Mouse (Mus musculus): ENCODE measurements around the gene Gstm4. TPM values are rescaled to one million over a fixed set of nuclear protein-coding genes. Genes with fewer than 3 reads are reported as not detected.
"Not testable (repeated sequence)": the region's sequence is repeated elsewhere in the genome, so short reads cannot be mapped to it uniquely, and the experiment has no call there.

Gene Gstm4
- polyA plus RNA-seq, 1 experiment from 2014 or later: 15.2 TPM

GRCm38 (mm10) chr3:108028641-108029365 is 15.9 kb downstream of the Gstm4 start:
- Histone ChIP-seq H3K4me3 (no peak overlapping the region), H3K36me3 (no peaks in the 10 kb centered on the region), H3K4me1 (no peaks in the 10 kb centered on the region), H3K27me3 (replicated peaks) (peaks cover 4% of the 10 kb centered on the region), H3K4me2 (no peak overlapping the region), H3K9ac (no peak overlapping the region), H3K9me3 (no peaks in the 10 kb centered on the region), H3K27ac (replicated peaks) (no peak overlapping the region)
- WGBS: 80% methylated on average over 4 of the region's 4 CpGs
- no peak for ATAC-seq (ENCODE audit: extremely low read depth, insufficient number of reproducible peaks, low FRiP score, low TSS enrichment)

GRCm38 (mm10) chr3:108026597-108026996 is 18.1 kb downstream of the Gstm4 start:
- no peaks in the 10 kb centered on the region for H3K4me1 ChIP-seq
- H3K9me3 ChIP-seq: no peaks in the 10 kb centered on the region
- no peak for ATAC-seq (ENCODE audit: extremely low read depth, insufficient number of reproducible peaks, low FRiP score, low TSS enrichment)
- no peak overlapping the region for H3K9ac ChIP-seq
- H3K36me3 ChIP-seq: no peaks in the 10 kb centered on the region
- peaks cover 21% of the 10 kb centered on the region for H3K27me3 ChIP-seq (replicated peaks)
- H3K4me3 ChIP-seq: no peak overlapping the region
- no peak overlapping the region for H3K27ac ChIP-seq (replicated peaks)
- H3K4me2 ChIP-seq: no peak overlapping the region
- WGBS: 67% methylated on average over 1 of the region's 1 CpGs

GRCm38 (mm10) chr3:108026049-108026448 is 18.6 kb downstream of the Gstm4 start:
- H3K27me3 ChIP-seq (replicated peaks): peaks cover 21% of the 10 kb centered on the region
- ATAC-seq (ENCODE audit: extremely low read depth, insufficient number of reproducible peaks, low FRiP score, low TSS enrichment): no peak
- H3K4me2 ChIP-seq: no peak overlapping the region
- H3K27ac ChIP-seq (replicated peaks): no peak overlapping the region
- no peak overlapping the region for H3K4me3 ChIP-seq
- H3K9me3 ChIP-seq: no peaks in the 10 kb centered on the region
- WGBS: 51% methylated on average over 5 of the region's 5 CpGs
- H3K4me1 ChIP-seq: no peaks in the 10 kb centered on the region
- H3K9ac ChIP-seq: no peak overlapping the region
- H3K36me3 ChIP-seq: no peaks in the 10 kb centered on the region

GRCm38 (mm10) chr3:108025318-108025717 is 19.4 kb downstream of the Gstm4 start:
- no peak overlapping the region for H3K9ac ChIP-seq
- H3K27ac ChIP-seq (replicated peaks): no peak overlapping the region
- WGBS: 62% methylated on average over 4 of the region's 4 CpGs
- H3K27me3 ChIP-seq (replicated peaks): peaks cover 21% of the 10 kb centered on the region
- no peaks in the 10 kb centered on the region for H3K36me3 ChIP-seq
- H3K4me3 ChIP-seq: no peak overlapping the region
- no peaks in the 10 kb centered on the region for H3K9me3 ChIP-seq
- ATAC-seq (ENCODE audit: extremely low read depth, insufficient number of reproducible peaks, low FRiP score, low TSS enrichment): no peak
- H3K4me2 ChIP-seq: no peak overlapping the region
- H3K4me1 ChIP-seq: peaks cover 7% of the 10 kb centered on the region

DNA sequence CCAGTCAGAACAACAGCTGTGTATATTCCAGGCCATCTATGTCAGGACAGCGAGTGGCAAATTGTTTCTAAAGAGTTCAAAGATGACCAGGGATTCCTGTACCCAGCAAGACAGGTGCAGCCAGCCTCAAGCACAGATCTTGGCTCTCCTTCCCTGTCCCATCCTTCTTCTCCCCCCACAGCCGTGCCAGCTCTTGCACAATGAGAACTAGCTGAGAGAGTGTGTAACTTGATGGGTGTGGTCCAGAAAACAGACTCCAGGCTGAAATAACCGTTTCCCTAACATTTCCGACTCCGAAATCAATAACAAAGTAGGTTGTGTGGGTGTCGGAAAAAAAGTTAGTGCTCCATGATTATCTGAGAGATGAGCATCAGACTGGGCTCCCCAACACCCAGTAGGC is 22.0 kb downstream of the Gstm4 start:
- H3K36me3 ChIP-seq: no peaks in the 10 kb centered on the region
- H3K27me3 ChIP-seq (replicated peaks): peaks cover 18% of the 10 kb centered on the region
- H3K4me3 ChIP-seq: no peak overlapping the region
- no peak overlapping the region for H3K4me2 ChIP-seq
- 72% methylated on average over 6 of the region's 6 CpGs for WGBS
- peaks cover 28% of the 10 kb centered on the region for H3K4me1 ChIP-seq
- no peak overlapping the region for H3K27ac ChIP-seq (replicated peaks)
- no peaks in the 10 kb centered on the region for H3K9me3 ChIP-seq
- no peak overlapping the region for H3K9ac ChIP-seq
- ATAC-seq (ENCODE audit: extremely low read depth, insufficient number of reproducible peaks, low FRiP score, low TSS enrichment): no peak

GRCm38 (mm10) chr3:108020351-108021022 is 24.2 kb downstream of the Gstm4 start:
- H3K4me3 ChIP-seq; H3K27ac ChIP-seq (replicated peaks); H3K9ac ChIP-seq; H3K9me3 ChIP-seq; H3K36me3 ChIP-seq; ATAC-seq (ENCODE audit: extremely low read depth, insufficient number of reproducible peaks, low FRiP score, low TSS enrichment); H3K4me2 ChIP-seq: not testable (repeated sequence)
- Histone ChIP-seq H3K4me1 (peaks cover 37% of the 10 kb centered on the region), H3K27me3 (replicated peaks) (peaks cover 22% of the 10 kb centered on the region)
- WGBS: 35% methylated on average over 11 of the region's 11 CpGs

DNA sequence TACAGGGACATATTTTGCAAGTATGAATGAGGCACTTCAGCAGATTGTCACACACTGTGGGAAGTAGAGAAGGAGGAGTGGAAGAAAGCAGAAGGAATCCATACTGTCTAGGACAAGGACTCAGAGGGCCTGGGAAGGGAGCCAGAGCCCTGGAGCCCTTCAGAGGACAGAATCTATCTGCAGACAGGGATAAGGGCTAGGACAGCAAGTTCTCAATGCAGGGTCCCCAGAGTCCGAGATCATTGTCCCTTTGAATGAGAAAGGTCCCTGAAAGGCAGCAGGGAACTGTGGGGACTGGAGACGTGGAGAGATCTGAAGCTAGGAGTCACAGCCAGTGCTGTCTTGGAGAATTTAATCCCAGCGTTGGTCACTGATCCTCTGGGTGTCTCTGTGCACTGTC is 25.5 kb downstream of the Gstm4 start:
- H3K9ac ChIP-seq; H3K36me3 ChIP-seq; ATAC-seq (ENCODE audit: extremely low read depth, insufficient number of reproducible peaks, low FRiP score, low TSS enrichment); H3K4me3 ChIP-seq; H3K9me3 ChIP-seq; H3K4me2 ChIP-seq: not testable (repeated sequence)
- peaks cover 22% of the 10 kb centered on the region for H3K27me3 ChIP-seq (replicated peaks)
- WGBS: 38% methylated on average over 3 of the region's 3 CpGs
- H3K4me1 ChIP-seq: peaks cover 37% of the 10 kb centered on the region
- 0 out of 2 replicates have a peak overlapping the region, but pooled peaks have one; percentile 32 for H3K27ac ChIP-seq (replicated peaks)

DNA sequence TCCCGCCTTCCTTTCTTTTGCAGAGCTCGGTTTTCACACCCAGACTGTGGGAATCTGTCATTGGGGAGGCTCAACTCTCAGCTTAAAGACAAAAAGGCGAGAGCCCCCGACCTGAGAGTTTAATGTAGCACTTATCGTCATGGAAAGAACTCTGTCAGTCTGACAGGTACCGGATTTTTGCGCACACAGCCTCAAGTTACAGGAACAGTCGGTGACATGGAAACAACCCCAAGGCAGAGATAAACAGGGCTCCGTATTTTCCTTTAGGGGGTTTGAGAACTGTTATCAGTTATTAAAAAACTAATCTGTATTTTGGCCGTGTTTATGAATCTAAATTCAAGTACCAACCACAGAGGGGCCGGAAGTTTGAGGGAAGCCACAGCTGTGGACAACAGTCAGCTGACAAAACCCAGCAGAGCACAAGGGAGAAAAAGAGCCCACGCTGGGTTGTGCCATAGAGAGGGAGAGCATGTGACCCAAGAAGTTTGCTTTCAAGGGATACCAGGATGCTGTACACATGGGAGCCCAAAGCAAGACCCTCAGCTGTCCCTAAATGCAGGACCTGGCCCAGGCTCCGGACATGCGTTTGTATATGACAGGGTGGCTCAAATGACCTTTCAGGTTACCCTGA is 26.4 kb downstream of the Gstm4 start:
- H3K36me3 ChIP-seq: no peaks in the 10 kb centered on the region
- no peak for ATAC-seq (ENCODE audit: extremely low read depth, insufficient number of reproducible peaks, low FRiP score, low TSS enrichment)
- H3K4me1 ChIP-seq: peaks cover 39% of the 10 kb centered on the region
- peaks cover 18% of the 10 kb centered on the region for H3K27me3 ChIP-seq (replicated peaks)
- 20% methylated on average over 14 of the region's 14 CpGs for WGBS
- peak overlapping the region; percentile 52 for H3K4me3 ChIP-seq
- H3K9ac ChIP-seq: peak overlapping the region; percentile 78
- H3K4me2 ChIP-seq: peak overlapping the region; percentile 83
- peak overlapping the region; percentile 86 for H3K27ac ChIP-seq (replicated peaks)
- no peaks in the 10 kb centered on the region for H3K9me3 ChIP-seq

DNA sequence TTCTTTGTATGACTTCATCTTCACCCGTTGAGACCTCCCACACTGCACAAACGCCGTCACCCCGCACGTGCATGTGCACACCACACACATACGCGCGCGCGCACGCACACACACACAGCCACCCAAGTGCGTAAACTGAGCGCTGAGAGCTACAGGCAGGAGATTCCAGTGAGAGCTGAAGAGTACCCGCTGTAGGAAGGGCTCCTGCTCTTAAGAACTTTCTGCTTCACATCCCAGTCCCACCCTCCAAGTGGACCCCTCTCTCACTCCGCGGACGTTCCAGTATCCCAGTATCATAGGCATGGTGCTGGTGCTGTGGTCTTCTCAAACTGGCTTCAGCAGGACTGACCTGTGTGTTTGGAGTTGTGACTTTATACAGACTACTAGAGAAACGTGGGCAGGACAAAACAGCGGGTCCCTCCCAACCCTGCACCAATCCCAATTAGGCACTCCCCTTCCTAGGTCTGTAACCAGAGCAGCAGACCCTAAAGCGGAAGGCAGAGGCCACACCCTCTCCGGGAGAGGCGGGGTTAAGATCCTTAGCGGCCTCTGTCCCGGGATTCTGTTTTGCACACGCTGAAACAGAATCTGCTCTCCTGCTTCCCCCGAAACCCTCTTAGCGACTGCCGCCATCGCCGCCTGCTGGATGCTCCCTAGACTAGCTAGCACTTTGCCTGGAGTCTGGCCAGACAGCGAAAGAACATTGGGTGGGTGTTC is 27.1 kb downstream of the Gstm4 start, which contains the start of gene Gstm1:
Gene Gstm1 (minus strand): TSS at position 501 of the 717 bp plus-strand sequence.
- WGBS: under 1% methylated on average over 31 of the region's 31 CpGs
- peak; percentile 95 for ATAC-seq (ENCODE audit: extremely low read depth, insufficient number of reproducible peaks, low FRiP score, low TSS enrichment)
- Histone ChIP-seq H3K4me2 (peak within 1 kb of the TSS; percentile 83), H3K27ac (replicated peaks) (peak within 1 kb of the TSS; percentile 86), H3K4me1 (peaks cover 39% of the 10 kb centered on the region), H3K27me3 (replicated peaks) (peaks cover 13% of the 10 kb centered on the region), H3K36me3 (no peaks in the 10 kb centered on the region), H3K9me3 (no peaks in the 10 kb centered on the region), H3K4me3 (peak within 1 kb of the TSS; percentile 52), H3K9ac (peak within 1 kb of the TSS; percentile 78)

GRCm38 (mm10) chr3:108016468-108016867 is 28.2 kb downstream of the Gstm4 start:
- not testable (repeated sequence) for H3K9me3 ChIP-seq; H3K4me3 ChIP-seq; ATAC-seq (ENCODE audit: extremely low read depth, insufficient number of reproducible peaks, low FRiP score, low TSS enrichment); H3K27ac ChIP-seq (replicated peaks); H3K36me3 ChIP-seq; H3K27me3 ChIP-seq (replicated peaks)
- 0 out of 2 replicates have a peak overlapping the region, but pooled peaks have one; percentile 44 for H3K9ac ChIP-seq
- WGBS: 84% methylated on average over 5 of the region's 5 CpGs
- H3K4me2 ChIP-seq: peak overlapping the region; percentile 83; the same call in 1 of the 2 replicates
- H3K4me1 ChIP-seq: peaks cover 39% of the 10 kb centered on the region

GRCm38 (mm10) chr3:108014974-108015346 is 29.7 kb downstream of the Gstm4 start:
- no peak overlapping the region for H3K4me3 ChIP-seq
- no peaks in the 10 kb centered on the region for H3K9me3 ChIP-seq
- H3K27me3 ChIP-seq (replicated peaks): peaks cover 3% of the 10 kb centered on the region; the same call in 1 of the 2 replicates
- H3K9ac ChIP-seq: no peak overlapping the region
- H3K36me3 ChIP-seq: no peaks in the 10 kb centered on the region
- 77% methylated on average over 2 of the region's 2 CpGs for WGBS
- ATAC-seq (ENCODE audit: extremely low read depth, insufficient number of reproducible peaks, low FRiP score, low TSS enrichment): no peak
- no peak overlapping the region for H3K27ac ChIP-seq (replicated peaks)
- peaks cover 38% of the 10 kb centered on the region for H3K4me1 ChIP-seq
- H3K4me2 ChIP-seq: no peak overlapping the region
